Mouse (Mus musculus): ENCODE results near the gene A230072I06Rik. TPM values are rescaled to one million over a fixed set of nuclear protein-coding genes. Genes with fewer than 3 reads are reported as not detected.

Gene A230072I06Rik
- total RNA-seq, 2 experiments from 2014 or later: not detected

- no peak for DNase-seq (ENCODE audit: low spot score)
Observed at GRCm38 (mm10) chr8:12323238-12323637, 44.6 kb downstream of the A230072I06Rik start.

GRCm38 (mm10) chr8:12324561-12324960, 45.9 kb downstream of the A230072I06Rik start:
- DNase-seq (ENCODE audit: low spot score): no peak

- no peak for DNase-seq (ENCODE audit: low spot score)
Observed at GRCm38 (mm10) chr8:12324991-12325601, 46.5 kb downstream of the A230072I06Rik start.

GRCm38 (mm10) chr8:12327187-12327586, 48.6 kb downstream of the A230072I06Rik start:
- DNase-seq (ENCODE audit: low spot score): no peak

- no peak for DNase-seq (ENCODE audit: low spot score)
Observed at GRCm38 (mm10) chr8:12327707-12328471, 49.3 kb downstream of the A230072I06Rik start.

DNA sequence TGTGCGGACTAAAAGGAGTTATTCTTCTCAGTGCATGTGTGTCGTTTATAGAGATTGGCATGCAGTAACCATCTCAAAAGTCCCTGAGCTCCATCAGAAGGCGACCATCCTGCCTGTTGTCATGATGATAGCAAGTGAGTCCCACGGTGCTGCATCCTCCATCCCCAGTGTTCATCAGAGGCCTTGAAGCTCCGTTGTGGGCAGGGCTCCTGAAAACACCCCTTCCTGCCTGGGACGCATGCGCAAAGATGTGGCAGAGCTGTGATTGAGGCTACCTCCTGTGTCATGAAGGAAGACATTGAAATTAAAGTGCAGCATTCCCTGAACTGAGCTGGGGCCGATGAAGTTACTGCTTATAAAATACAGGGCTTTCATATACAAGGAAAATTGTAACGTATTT, 49.9 kb downstream of the A230072I06Rik start:
- no peak for DNase-seq (ENCODE audit: low spot score)

GRCm38 (mm10) chr8:12330066-12330465, 51.4 kb downstream of the A230072I06Rik start:
- no peak for DNase-seq (ENCODE audit: low spot score)

Other genes with a start within 250 kb of the A230072I06Rik start
- gene Sox1, start 116.5 kb downstream of the A230072I06Rik start, total RNA-seq (2021): not detected